Mouse (Mus musculus) Patski (cell line): Measurements from ENCODE around the gene Smlr1. TPM values are rescaled to one million over a fixed set of nuclear protein-coding genes. Genes with fewer than 3 reads are reported as not detected.

Source experiments
- ATAC-seq: fragments of 100-300 bp; one replicate; pipeline ENCODE4 v1.8.0; 2021
- CTCF ChIA-PET: fragments of 350-600 bp; sonication (Branson Sonifier 250); formaldehyde crosslinking; loops from one replicate; lab custom pipeline; 2022; ENCODE audit warnings: inconsistent platforms; lab: Charles Lee
- POLR2A ChIA-PET: fragments of 350-600 bp; sonication (Branson Sonifier 250); formaldehyde crosslinking; loops from one replicate; lab custom pipeline; 2022; ENCODE audit warnings: antibody characterized with exemption, inconsistent platforms; lab: Charles Lee
- DNase-seq: peaks from one replicate; pipeline ENCODE4 v3.0.0-alpha.2; 2011; ENCODE audit warnings: low read depth, low spot score
- H3K27me3 ChIP-seq: fragments of 371-371 bp; one replicate; pipeline ENCODE4 v1.5.1; 2021
- CTCF ChIP-seq: fragments of 100-300 bp; IDR thresholded peaks from one replicate; pipeline ENCODE4 v1.5.1; 2021
- in situ Hi-C: fragments of 300-500 bp; cut with MboI; formaldehyde crosslinking; loops from 3 replicates; pipeline ENCODE4 v1.11.1; 2018; ENCODE audit warnings: low pct_unique_long_range_greater_than_20kb, mixed read lengths
- polyA plus RNA-seq: library from polyadenylated mRNA; unstranded; gene quantifications from one replicate; pipeline ENCODE4 v1.2.3, GENCODE M21; 2021

Gene Smlr1
- polyA plus RNA-seq, 1 experiment from 2014 or later, result not detected

DNA sequence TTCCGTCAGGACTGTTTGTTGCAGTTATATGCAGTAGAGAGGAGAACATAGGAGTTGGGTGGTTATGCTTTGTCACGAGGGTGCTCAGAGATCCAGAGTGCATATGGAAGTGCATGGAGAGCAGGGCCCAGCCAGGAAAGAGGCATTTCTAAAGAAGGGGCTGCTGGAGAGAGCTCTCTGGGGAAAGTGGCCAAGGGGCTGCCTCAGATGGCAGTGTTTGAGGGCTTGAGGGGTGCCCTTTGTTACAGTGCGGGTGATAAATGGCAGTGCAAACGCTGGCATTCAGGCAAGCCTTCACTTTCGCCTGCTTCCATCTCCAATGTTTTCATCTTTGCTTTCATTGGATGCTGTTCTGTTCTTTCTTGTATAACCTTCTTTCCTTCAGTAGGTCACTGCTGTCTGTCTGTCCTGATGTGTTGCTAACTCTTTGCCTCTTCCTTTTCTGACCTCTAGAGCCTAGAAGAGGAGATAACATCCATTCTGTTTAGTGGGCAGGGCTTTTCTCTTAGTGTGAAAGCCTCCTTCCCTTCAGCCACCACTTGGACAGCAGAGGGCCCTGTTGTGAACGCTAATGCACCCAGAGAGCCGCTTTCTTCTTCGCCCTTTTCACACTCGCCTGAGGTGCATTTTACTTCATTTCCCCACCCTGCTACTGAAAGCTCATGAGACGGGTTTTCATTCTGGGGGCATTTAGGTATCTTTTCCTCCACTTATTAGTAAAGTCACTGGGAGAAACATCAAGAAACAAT, 36.6 kb downstream of the Smlr1 start:
- no peak for TF ChIP-seq CTCF
- POLR2A ChIA-PET, result no interaction called here
- CTCF ChIA-PET, result interaction anchor here (1.1 to 2.5 kb wide), 3 partner anchors 11 to 174 kb away, joined by 3 to 9 read pairs (median 3); no protein-coding TSS in a partner anchor
- no peak for ATAC-seq
- H3K27me3 ChIP-seq, result no peaks in the 10 kb centered on the region
- no peak for DNase-seq
- in situ Hi-C loops, result loop anchor here (25.0 kb wide), 1 partner anchor 537 kb away; no protein-coding TSS in a partner anchor

DNA sequence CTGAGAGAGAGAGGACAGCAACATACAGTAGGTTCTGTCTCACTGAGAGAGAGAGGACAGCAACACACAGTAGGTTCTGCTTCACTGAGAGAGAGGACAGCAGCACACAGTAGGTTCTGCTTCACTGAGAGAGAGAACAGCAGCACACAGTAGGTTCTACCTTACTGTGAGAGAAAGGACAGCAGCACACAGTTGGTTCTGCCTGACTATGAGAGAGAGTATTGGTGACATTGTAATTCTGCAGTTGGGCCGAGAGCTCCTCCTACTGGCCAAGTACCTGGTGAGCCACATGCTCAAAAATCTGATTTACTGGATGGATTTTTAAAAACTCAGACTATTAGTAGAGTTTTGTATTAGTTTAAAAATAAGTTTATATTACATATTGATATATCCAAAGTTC, 47.6 kb downstream of the Smlr1 start:
- peak; percentile 12 for DNase-seq
- peak; percentile 44 for ATAC-seq
- TF ChIP-seq CTCF, result peak; percentile 86
- in situ Hi-C loops, result loop anchor here (5.0 to 25.0 kb wide), 3 partner anchors 124 to 526 kb away; no protein-coding TSS in a partner anchor
- POLR2A ChIA-PET, result interaction anchor here (1.0 kb wide), 1 partner anchor 219 kb away, joined by 4 read pairs; no protein-coding TSS in a partner anchor
- CTCF ChIA-PET, result interaction anchor here (0.6 to 2.6 kb wide), 10 partner anchors 10 to 270 kb away, joined by 3 to 11 read pairs (median 3); no protein-coding TSS in a partner anchor
- H3K27me3 ChIP-seq, result no peaks in the 10 kb centered on the region

DNA sequence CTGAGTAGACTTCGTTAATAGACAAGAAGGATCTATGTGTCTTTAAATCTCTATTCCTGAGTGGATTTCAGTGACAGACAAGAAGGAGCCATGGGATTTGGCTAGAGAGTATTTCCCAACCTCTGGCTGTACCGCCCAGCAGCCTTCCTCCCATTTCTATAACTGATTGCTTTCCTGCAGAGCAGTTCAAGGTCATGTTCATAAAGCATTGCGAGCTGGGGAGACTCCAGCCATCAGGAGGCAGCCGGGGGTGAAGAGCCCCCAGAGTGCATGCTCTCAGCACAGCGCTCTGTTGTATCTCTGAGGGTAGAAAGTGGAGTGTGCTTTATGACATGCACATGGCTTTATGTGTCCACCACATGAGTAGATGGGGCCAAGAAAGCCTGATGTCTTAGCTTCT, 53.3 kb downstream of the Smlr1 start:
- in situ Hi-C loops, result loop anchor here (10.0 to 25.0 kb wide), 2 partner anchors 118 to 520 kb away; no protein-coding TSS in a partner anchor
- ATAC-seq (no peak), DNase-seq (no peak)
- ChIA-PET POLR2A (interaction anchor here (0.5 kb wide), 1 partner anchor 190 kb away, joined by 4 read pairs; no protein-coding TSS in a partner anchor), CTCF (interaction anchor here (1.1 to 1.5 kb wide), 2 partner anchors 12 to 214 kb away, joined by 3 read pairs; no protein-coding TSS in a partner anchor)
- no peak for TF ChIP-seq CTCF
- no peaks in the 10 kb centered on the region for H3K27me3 ChIP-seq

DNA sequence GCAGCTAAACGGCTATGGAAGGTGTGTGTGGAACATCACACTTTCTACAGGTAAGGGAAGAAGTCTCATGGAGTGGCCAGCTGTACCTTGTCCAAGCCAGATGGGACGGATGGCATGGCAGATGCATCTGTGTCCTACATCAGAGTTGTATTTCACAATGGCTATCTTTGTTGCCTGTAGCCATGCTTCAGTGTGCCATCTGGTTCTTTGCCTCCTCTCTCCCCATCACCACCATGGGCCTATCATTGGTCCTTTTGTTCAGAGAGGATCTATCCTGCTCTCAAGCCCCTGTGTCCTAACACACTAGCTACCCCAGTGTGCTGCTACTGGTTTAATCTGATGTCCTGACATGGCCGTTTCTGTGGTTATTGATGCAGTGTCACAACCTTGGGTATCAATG, 56.4 kb downstream of the Smlr1 start:
- no peak for TF ChIP-seq CTCF
- in situ Hi-C loops, result loop anchor here (10.0 to 25.0 kb wide), 2 partner anchors 115 to 517 kb away; no protein-coding TSS in a partner anchor
- DNase-seq (no peak), ATAC-seq (no peak)
- POLR2A ChIA-PET, result interaction anchor here (0.5 to 0.6 kb wide), 2 partner anchors 30 to 198 kb away, joined by 6 read pairs; no protein-coding TSS in a partner anchor
- no peaks in the 10 kb centered on the region for H3K27me3 ChIP-seq
- CTCF ChIA-PET, result interaction anchor here (0.9 kb wide), 1 partner anchor 65 kb away, joined by 3 read pairs; no protein-coding TSS in a partner anchor

Other genes starting within 250 kb of the Smlr1 start
- gene Akap7, start 228.4 kb downstream of the Smlr1 start, polyA plus RNA-seq, result 33.2 TPM
- gene Epb41l2, start 176.5 kb downstream of the Smlr1 start, polyA plus RNA-seq, result 41.3 TPM